Mouse (Mus musculus) liver, postnatal 0 days (tissue): ENCODE data around the gene C2cd3. TPM values are rescaled to one million over a fixed set of nuclear protein-coding genes. Genes with fewer than 3 reads are reported as not detected.

Experiments used
- ATAC-seq: fragments of 200-750 bp; cut with Nextera tagmentation; 2 replicates; pipeline ENCODE4 v1.8.0; 2017; ENCODE audit warnings: mild to moderate bottlenecking, moderate library complexity
- DNase-seq: peaks from one replicate; pipeline ENCODE4 v3.0.0-alpha.2; 2016
- H3K27ac ChIP-seq: fragments of 300-500 bp; sonication (generic); 2 replicates; pipeline ENCODE4 v1.5.1; 2014; ENCODE audit warnings: antibody characterized with exemption, moderate library complexity, mild to moderate bottlenecking, low read depth
- H3K27me3 ChIP-seq: fragments of 300-500 bp; sonication (generic); 2 replicates; pipeline ENCODE4 v1.6.1; 2014; ENCODE audit warnings: low read length, control low read depth, mixed read lengths; ENCODE audit not compliant: insufficient read depth
- H3K36me3 ChIP-seq: fragments of 300-500 bp; sonication (generic); replicated peaks from 2 replicates; pipeline ENCODE4 v1.6.1; 2014; ENCODE audit warnings: mild to moderate bottlenecking, control low read depth, low read length, moderate library complexity, mixed read lengths; ENCODE audit not compliant: insufficient read depth
- H3K4me1 ChIP-seq: fragments of 300-500 bp; sonication (generic); 2 replicates; pipeline ENCODE4 v1.6.1; 2014; ENCODE audit warnings: antibody characterized with exemption, mild to moderate bottlenecking, control low read depth; ENCODE audit not compliant: insufficient read depth
- H3K4me2 ChIP-seq: fragments of 300-500 bp; sonication (generic); 2 replicates; pipeline ENCODE4 v1.6.1; 2014; ENCODE audit warnings: low read depth, mild to moderate bottlenecking, low read length, moderate library complexity, mixed read lengths
- H3K4me3 ChIP-seq: fragments of 300-500 bp; sonication (generic); 2 replicates; pipeline ENCODE4 v1.5.1; 2014; ENCODE audit warnings: low read depth, low read length
- H3K9ac ChIP-seq: fragments of 300-500 bp; sonication (generic); replicated peaks from 2 replicates; pipeline ENCODE4 v1.6.1; 2014; ENCODE audit warnings: mild to moderate bottlenecking, moderate library complexity
- H3K9me3 ChIP-seq: fragments of 300-500 bp; sonication (generic); 2 replicates; pipeline ENCODE4 v1.6.1; 2016; ENCODE audit warnings: mild to moderate bottlenecking, control low read depth, low read length, mixed read lengths
- CTCF ChIP-seq: sonication (generic); IDR thresholded peaks from 2 replicates; pipeline ENCODE4 v1.5.1; 2016; ENCODE audit warnings: antibody characterized with exemption, low read depth
- EP300 ChIP-seq: IDR thresholded peaks from 2 replicates; pipeline ENCODE4 v1.6.1; 2016; ENCODE audit warnings: antibody characterized with exemption, low read depth, mild to moderate bottlenecking
- WGBS: fragments of 180-500 bp; shearing (Covaris S2); extraction: QIAGEN DNeasy Blood & Tissue Kit; methylation state at CpG from one replicate; pipeline ENCODE4 v1.1.7; 2014; ENCODE audit not compliant: insufficient replicate concordance; 5-methylcytosine and 5-hydroxymethylcytosine counted together
- polyA plus RNA-seq: library from polyadenylated mRNA; unstranded; fragments of >200 nt; fragmentation: Nextera tagmentation; extraction: Ambion mirVana; gene quantifications from 2 replicates; pipeline ENCODE4 v1.2.1, GENCODE M21; 2015

The C2cd3 gene
- polyA plus RNA-seq, 1 experiment from 2014 or later: 5.1 TPM

DNA sequence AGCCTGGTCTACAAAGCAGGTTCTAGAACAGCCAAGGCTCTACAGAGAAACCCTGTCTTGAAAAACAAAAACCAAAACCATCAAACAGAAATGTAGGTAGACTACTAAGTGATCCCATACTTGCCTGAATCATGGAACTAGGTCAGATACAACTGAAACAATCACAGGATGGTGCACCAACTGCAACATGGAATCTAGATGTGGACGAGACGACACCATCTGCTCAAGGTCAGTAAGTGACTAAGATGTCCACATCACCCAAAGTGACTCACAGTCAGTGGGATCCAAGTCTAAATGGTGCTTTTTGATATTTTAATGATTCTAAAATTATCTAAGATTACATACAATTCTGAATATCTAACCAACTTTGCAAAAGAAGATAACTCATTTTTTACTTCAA, 36.1 kb upstream of the C2cd3 start:
- Histone ChIP-seq H3K4me3 (no peak overlapping the region), H3K36me3 (peaks cover 60% of the 10 kb centered on the region), H3K27me3 (no peaks in the 10 kb centered on the region), H3K4me2 (no peak overlapping the region), H3K27ac (no peak overlapping the region), H3K4me1 (no peaks in the 10 kb centered on the region), H3K9me3 (no peaks in the 10 kb centered on the region), H3K9ac (no peak overlapping the region)
- ATAC-seq (no peak), DNase-seq (no peak)
- TF ChIP-seq EP300 (no peak), CTCF (no peak)
- WGBS: 86% methylated on average over 2 of the region's 2 CpGs

DNA sequence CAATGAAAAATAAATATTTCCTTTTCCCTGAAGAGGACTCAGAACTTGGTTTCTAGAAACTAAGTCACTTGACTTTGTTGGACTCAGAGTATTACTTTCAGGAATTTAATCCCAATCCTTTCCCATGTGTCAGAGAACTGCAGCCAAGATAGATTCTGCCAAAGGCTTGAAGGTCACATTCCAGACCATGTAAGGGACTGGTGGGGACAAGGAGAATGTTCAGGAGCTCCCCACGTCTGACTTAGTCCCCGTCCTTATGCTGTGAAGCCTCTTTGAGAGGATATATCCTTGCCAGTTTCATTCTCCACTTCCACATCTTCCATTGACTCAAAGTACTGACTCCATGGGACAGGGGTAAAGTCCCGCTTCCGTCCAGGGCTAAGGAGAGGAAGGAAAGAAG, 17.0 kb upstream of the C2cd3 start:
- H3K9ac ChIP-seq: no peak overlapping the region
- no peak overlapping the region for H3K4me2 ChIP-seq
- H3K27ac ChIP-seq: no peak overlapping the region
- no peak overlapping the region for H3K4me3 ChIP-seq
- ATAC-seq: no peak
- no peaks in the 10 kb centered on the region for H3K9me3 ChIP-seq
- H3K36me3 ChIP-seq: peaks cover 3% of the 10 kb centered on the region; the same call in 1 of the 2 replicates
- TF ChIP-seq CTCF (no peak), EP300 (no peak)
- no peaks in the 10 kb centered on the region for H3K4me1 ChIP-seq
- H3K27me3 ChIP-seq: no peaks in the 10 kb centered on the region
- DNase-seq: no peak
- 83% methylated on average over 4 of the region's 4 CpGs for WGBS

DNA sequence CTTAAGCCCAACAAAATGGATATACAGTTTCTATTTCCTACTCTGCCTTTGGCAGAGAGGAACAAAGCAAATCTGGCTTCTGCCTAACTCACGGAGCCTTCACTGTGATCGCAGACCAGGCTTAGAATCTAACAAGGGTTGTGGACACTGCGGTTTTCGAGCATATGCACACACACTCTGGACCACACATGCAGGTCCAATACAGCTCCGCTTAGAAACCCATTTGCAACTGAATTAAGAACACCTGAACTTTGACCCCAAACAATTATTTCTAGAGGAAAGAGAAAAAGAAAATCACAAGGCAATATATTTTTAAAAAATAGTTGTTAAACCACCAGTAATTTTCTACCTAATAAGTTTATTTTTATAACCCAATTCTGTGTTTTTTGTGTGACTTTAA, 15.7 kb upstream of the C2cd3 start:
- Histone ChIP-seq H3K36me3 (peaks cover 3% of the 10 kb centered on the region; the same call in 1 of the 2 replicates), H3K9ac (no peak overlapping the region), H3K4me2 (no peak overlapping the region), H3K4me3 (no peak overlapping the region), H3K4me1 (no peaks in the 10 kb centered on the region), H3K27ac (peak overlapping the region; percentile 36; the same call in 1 of the 2 replicates), H3K9me3 (no peaks in the 10 kb centered on the region), H3K27me3 (no peaks in the 10 kb centered on the region)
- TF ChIP-seq EP300 (no peak), CTCF (no peak)
- ATAC-seq (peak; percentile 55; the same call in 1 of the 2 replicates), DNase-seq (no peak)
- WGBS: 81% methylated on average over 5 of the region's 5 CpGs

- DNase-seq: no peak
- Histone ChIP-seq H3K36me3 (peaks cover 3% of the 10 kb centered on the region; the same call in 1 of the 2 replicates), H3K27me3 (no peaks in the 10 kb centered on the region), H3K4me3 (no peak overlapping the region), H3K4me2 (no peak overlapping the region), H3K27ac (no peak overlapping the region), H3K4me1 (no peaks in the 10 kb centered on the region), H3K9ac (no peak overlapping the region), H3K9me3 (no peaks in the 10 kb centered on the region)
- TF ChIP-seq EP300 (no peak), CTCF (no peak)
- ATAC-seq: peak; percentile 72
- WGBS: 71% methylated on average over 1 of the region's 1 CpGs
Observed at GRCm38 (mm10) chr7:100356768-100357167, 15.3 kb upstream of the C2cd3 start.

DNA sequence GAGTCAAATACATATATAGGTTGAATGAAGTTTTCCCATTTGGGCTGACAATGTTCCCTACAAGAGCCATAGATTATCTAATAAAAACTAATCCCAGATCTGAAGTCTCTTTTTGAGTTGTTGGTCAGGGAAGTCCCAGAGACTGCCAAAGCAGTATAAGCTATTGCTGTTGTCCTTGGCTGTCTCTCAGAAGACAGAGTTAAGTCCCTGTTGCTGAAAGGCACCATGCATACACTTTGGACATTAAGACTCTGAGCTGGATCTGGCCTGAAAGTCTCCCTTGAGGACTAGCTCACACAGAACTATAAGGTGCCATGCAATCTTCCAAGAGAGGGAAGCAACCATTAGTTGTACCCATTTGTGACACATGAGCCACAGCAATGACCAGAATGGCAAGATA, 14.2 kb upstream of the C2cd3 start:
- Histone ChIP-seq H3K27me3 (no peaks in the 10 kb centered on the region), H3K9me3 (no peaks in the 10 kb centered on the region), H3K4me3 (no peak overlapping the region), H3K4me1 (no peaks in the 10 kb centered on the region), H3K27ac (no peak overlapping the region), H3K36me3 (peaks cover 3% of the 10 kb centered on the region; the same call in 1 of the 2 replicates), H3K4me2 (no peak overlapping the region), H3K9ac (no peak overlapping the region)
- TF ChIP-seq EP300: no peak
- ATAC-seq (no peak), DNase-seq (no peak)

DNA sequence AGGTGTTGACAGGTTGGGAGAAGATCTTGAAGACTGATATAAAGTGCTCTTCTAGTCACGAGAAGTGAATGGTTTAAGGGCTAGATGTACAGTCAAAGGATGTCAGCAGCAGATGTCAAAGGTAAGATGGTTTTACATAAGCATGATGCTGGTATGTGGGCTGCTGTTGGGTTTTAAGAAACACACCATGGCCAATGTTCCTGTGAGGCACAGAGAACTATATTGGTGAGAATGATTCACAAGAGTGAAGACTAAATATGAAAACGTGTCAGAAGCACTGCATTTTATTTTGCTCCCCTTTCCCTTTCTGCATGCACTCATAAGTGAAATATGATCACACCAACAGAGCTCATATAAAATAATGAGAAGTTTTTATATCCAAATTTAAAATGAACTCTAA, 8.9 kb upstream of the C2cd3 start:
- Histone ChIP-seq H3K27me3 (no peaks in the 10 kb centered on the region), H3K4me3 (no peak overlapping the region), H3K4me2 (no peak overlapping the region), H3K9me3 (no peaks in the 10 kb centered on the region), H3K9ac (no peak overlapping the region), H3K27ac (no peak overlapping the region), H3K36me3 (no peaks in the 10 kb centered on the region), H3K4me1 (peaks cover 9% of the 10 kb centered on the region)
- TF ChIP-seq EP300: no peak
- TF ChIP-seq CTCF: no peak
- DNase-seq: no peak
- no peak for ATAC-seq
- 81% methylated on average over 2 of the region's 2 CpGs for WGBS

DNA sequence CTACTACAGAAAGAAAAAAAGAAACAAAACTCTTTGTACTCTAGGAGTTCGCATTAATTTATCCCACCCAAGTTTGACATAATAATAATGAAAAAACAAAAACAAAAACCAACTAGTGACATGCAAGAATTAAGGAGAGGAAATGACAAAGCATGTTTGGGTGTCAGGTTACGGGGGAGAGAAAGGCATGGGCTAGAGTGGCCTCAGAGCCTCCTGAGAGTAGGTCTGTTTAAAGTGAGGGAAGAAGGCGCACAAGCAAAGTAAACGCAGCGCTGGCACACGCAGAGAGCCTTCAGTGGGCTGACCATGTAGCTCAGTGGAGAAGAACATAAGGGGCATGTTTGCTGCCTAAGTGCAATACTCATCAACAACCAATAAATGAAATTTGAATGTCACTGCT, 7.1 kb upstream of the C2cd3 start:
- H3K4me1 ChIP-seq: peaks cover 10% of the 10 kb centered on the region
- no peak overlapping the region for H3K27ac ChIP-seq
- no peaks in the 10 kb centered on the region for H3K27me3 ChIP-seq
- no peak for TF ChIP-seq CTCF
- no peak overlapping the region for H3K4me2 ChIP-seq
- ATAC-seq (no peak), DNase-seq (no peak)
- no peaks in the 10 kb centered on the region for H3K9me3 ChIP-seq
- 39% methylated on average over 6 of the region's 6 CpGs for WGBS
- H3K9ac ChIP-seq: no peak overlapping the region
- H3K36me3 ChIP-seq: no peaks in the 10 kb centered on the region
- no peak overlapping the region for H3K4me3 ChIP-seq
